Mouse (Mus musculus): ENCODE data around the gene Rbck1. TPM values are rescaled to one million over a fixed set of nuclear protein-coding genes. Genes with fewer than 3 reads are reported as not detected.

Gene Rbck1
- 185 and 340 TPM in 2 replicates for polyA plus RNA-seq (2012; rRNA removed)

- TF ChIP-seq CTCF (IDR thresholded peaks at IDR 0.05; ENCODE audit: extremely low read depth, insufficient read length, insufficient replicate concordance, low read depth, low read length) = peak; percentile 5; the same call in 1 of the 2 replicates
- peak; percentile 78 for TF ChIP-seq POLR2A (IDR thresholded peaks at IDR 0.05; ENCODE audit: low read depth, low read length)
- Histone ChIP-seq H3K4me1 (ENCODE audit: control insufficient read depth, insufficient read depth, insufficient read length, low read length) (peaks cover 18% of the 10 kb centered on the region), H3K27me3 (ENCODE audit: control insufficient read depth, insufficient read depth, low read length) (no peaks in the 10 kb centered on the region), H3K27ac (ENCODE audit: insufficient read depth, low read depth, low read length) (peak within 1 kb of the TSS; percentile 93), H3K36me3 (ENCODE audit: control insufficient read depth, insufficient read depth, low read length) (peaks cover 9% of the 10 kb centered on the region), H3K4me3 (ENCODE audit: low read depth, low read length) (peak within 1 kb of the TSS; percentile 65)
- WGBS = under 1% methylated on average over 52 of the region's 54 CpGs
Observed at GRCm38 (mm10) chr2:152332101-152332825, at the start of gene Rbck1. Rbck1 (minus strand) TSS chr2:152332653.

- no peak within 1 kb of the TSS for H3K27ac ChIP-seq (ENCODE audit: insufficient read depth, low read depth, low read length)
- H3K4me1 ChIP-seq (ENCODE audit: control insufficient read depth, insufficient read depth, insufficient read length, low read length) = no peaks in the 10 kb centered on the region; the same call in 1 of the 2 replicates
- 8% methylated on average over 16 of the region's 16 CpGs for WGBS
- TF ChIP-seq POLR2A (IDR thresholded peaks at IDR 0.05; ENCODE audit: low read depth, low read length) (no peak), CTCF (IDR thresholded peaks at IDR 0.05; ENCODE audit: extremely low read depth, insufficient read length, insufficient replicate concordance, low read depth, low read length) (no peak)
- no peaks in the 10 kb centered on the region for H3K36me3 ChIP-seq (ENCODE audit: control insufficient read depth, insufficient read depth, low read length)
- H3K4me3 ChIP-seq (ENCODE audit: low read depth, low read length) = no peak within 1 kb of the TSS
- peaks cover 14% of the 10 kb centered on the region for H3K27me3 ChIP-seq (ENCODE audit: control insufficient read depth, insufficient read depth, low read length)
Observed at GRCm38 (mm10) chr2:152376345-152376741, 43.9 kb upstream of the Rbck1 start, which contains the start of gene Nrsn2. Nrsn2 (minus strand) TSS chr2:152376638.

- Histone ChIP-seq H3K27ac (ENCODE audit: insufficient read depth, low read depth, low read length) (no peak overlapping the region), H3K4me1 (ENCODE audit: control insufficient read depth, insufficient read depth, insufficient read length, low read length) (no peaks in the 10 kb centered on the region; the same call in 1 of the 2 replicates), H3K27me3 (ENCODE audit: control insufficient read depth, insufficient read depth, low read length) (peaks cover 14% of the 10 kb centered on the region), H3K4me3 (ENCODE audit: low read depth, low read length) (no peak overlapping the region), H3K36me3 (ENCODE audit: control insufficient read depth, insufficient read depth, low read length) (no peaks in the 10 kb centered on the region)
- 13% methylated on average over 21 of the region's 21 CpGs for WGBS
- no peak for TF ChIP-seq CTCF (IDR thresholded peaks at IDR 0.05; ENCODE audit: extremely low read depth, insufficient read length, insufficient replicate concordance, low read depth, low read length)
- TF ChIP-seq POLR2A (IDR thresholded peaks at IDR 0.05; ENCODE audit: low read depth, low read length) = no peak
Observed at GRCm38 (mm10) chr2:152375652-152376344, 43.3 kb upstream of the Rbck1 start.

- Histone ChIP-seq H3K4me1 (ENCODE audit: control insufficient read depth, insufficient read depth, insufficient read length, low read length) (no peaks in the 10 kb centered on the region; the same call in 1 of the 2 replicates), H3K27ac (ENCODE audit: insufficient read depth, low read depth, low read length) (no peak overlapping the region), H3K4me3 (ENCODE audit: low read depth, low read length) (no peak overlapping the region), H3K36me3 (ENCODE audit: control insufficient read depth, insufficient read depth, low read length) (no peaks in the 10 kb centered on the region), H3K27me3 (ENCODE audit: control insufficient read depth, insufficient read depth, low read length) (peaks cover 14% of the 10 kb centered on the region)
- WGBS = 60% methylated on average over 9 of the region's 9 CpGs
- TF ChIP-seq POLR2A (IDR thresholded peaks at IDR 0.05; ENCODE audit: low read depth, low read length) (no peak), CTCF (IDR thresholded peaks at IDR 0.05; ENCODE audit: extremely low read depth, insufficient read length, insufficient replicate concordance, low read depth, low read length) (no peak)
Observed at GRCm38 (mm10) chr2:152373547-152373946, 41.1 kb upstream of the Rbck1 start.

- H3K4me1 ChIP-seq (ENCODE audit: control insufficient read depth, insufficient read depth, insufficient read length, low read length) = no peaks in the 10 kb centered on the region; the same call in 1 of the 2 replicates
Observed at GRCm38 (mm10) chr2:152372661-152373060, 40.2 kb upstream of the Rbck1 start.

GRCm38 (mm10) chr2:152372104-152372503 is 39.7 kb upstream of the Rbck1 start:
- 70% methylated on average over 7 of the region's 7 CpGs for WGBS

More at GRCm38 (mm10) chr2:152372661-152373060, 40.2 kb upstream of the Rbck1 start:
- no peak for TF ChIP-seq CTCF (IDR thresholded peaks at IDR 0.05; ENCODE audit: extremely low read depth, insufficient read length, insufficient replicate concordance, low read depth, low read length)
- TF ChIP-seq POLR2A (IDR thresholded peaks at IDR 0.05; ENCODE audit: low read depth, low read length) = no peak
- H3K4me3 ChIP-seq (ENCODE audit: low read depth, low read length) = no peak overlapping the region
- H3K36me3 ChIP-seq (ENCODE audit: control insufficient read depth, insufficient read depth, low read length) = no peaks in the 10 kb centered on the region
- WGBS = 38% methylated on average over 4 of the region's 4 CpGs
- peaks cover 14% of the 10 kb centered on the region for H3K27me3 ChIP-seq (ENCODE audit: control insufficient read depth, insufficient read depth, low read length)
- H3K27ac ChIP-seq (ENCODE audit: insufficient read depth, low read depth, low read length) = no peak overlapping the region

More at GRCm38 (mm10) chr2:152372104-152372503, 39.7 kb upstream of the Rbck1 start:
- no peak overlapping the region for H3K27ac ChIP-seq (ENCODE audit: insufficient read depth, low read depth, low read length)
- H3K36me3 ChIP-seq (ENCODE audit: control insufficient read depth, insufficient read depth, low read length) = no peaks in the 10 kb centered on the region
- no peak overlapping the region for H3K4me3 ChIP-seq (ENCODE audit: low read depth, low read length)
- TF ChIP-seq POLR2A (IDR thresholded peaks at IDR 0.05; ENCODE audit: low read depth, low read length) (no peak), CTCF (IDR thresholded peaks at IDR 0.05; ENCODE audit: extremely low read depth, insufficient read length, insufficient replicate concordance, low read depth, low read length) (no peak)
- H3K27me3 ChIP-seq (ENCODE audit: control insufficient read depth, insufficient read depth, low read length) = peaks cover 14% of the 10 kb centered on the region
- no peaks in the 10 kb centered on the region; the same call in 1 of the 2 replicates for H3K4me1 ChIP-seq (ENCODE audit: control insufficient read depth, insufficient read depth, insufficient read length, low read length)
